Mouse (Mus musculus): ENCODE measurements around the gene Eif2b2. TPM values are rescaled to one million over a fixed set of nuclear protein-coding genes. Genes with fewer than 3 reads are reported as not detected.
A peak's percentile ranks its signal among the peaks of the same experiment; 100 is the strongest.

Eif2b2 gene
- polyA plus RNA-seq, 1 experiment from 2014 or later = 81.9 TPM

GRCm38 (mm10) chr12:85217733-85218310, 1.5 kb upstream of the Eif2b2 start:
- no peak overlapping the region for H3K4me3 ChIP-seq
- H3K27me3 ChIP-seq = no peaks in the 10 kb centered on the region
- H3K9me3 ChIP-seq = no peaks in the 10 kb centered on the region
- no peak overlapping the region for H3K9ac ChIP-seq (replicated peaks)
- peaks cover 24% of the 10 kb centered on the region for H3K4me1 ChIP-seq
- H3K27ac ChIP-seq (replicated peaks) = no peak overlapping the region
- WGBS = 84% methylated on average over 2 of the region's 2 CpGs
- H3K4me2 ChIP-seq (replicated peaks) = no peak overlapping the region
- peaks cover 17% of the 10 kb centered on the region for H3K36me3 ChIP-seq
- ATAC-seq (replicated peaks) = no peak

GRCm38 (mm10) chr12:85219905-85220290, 617 bp downstream of the Eif2b2 start:
- Histone ChIP-seq H3K9ac (replicated peaks) (peak overlapping the region; percentile 67), H3K4me2 (replicated peaks) (peak overlapping the region; percentile 93), H3K27ac (replicated peaks) (peak overlapping the region; percentile 72; the same call in 1 of the 2 replicates), H3K36me3 (peaks cover 37% of the 10 kb centered on the region), H3K27me3 (no peaks in the 10 kb centered on the region), H3K9me3 (no peaks in the 10 kb centered on the region), H3K4me3 (peak overlapping the region; percentile 85), H3K4me1 (peaks cover 24% of the 10 kb centered on the region)
- WGBS = 5% methylated on average over 12 of the region's 12 CpGs
- ATAC-seq (replicated peaks) = no peak; the same call in 1 of the 2 replicates

DNA sequence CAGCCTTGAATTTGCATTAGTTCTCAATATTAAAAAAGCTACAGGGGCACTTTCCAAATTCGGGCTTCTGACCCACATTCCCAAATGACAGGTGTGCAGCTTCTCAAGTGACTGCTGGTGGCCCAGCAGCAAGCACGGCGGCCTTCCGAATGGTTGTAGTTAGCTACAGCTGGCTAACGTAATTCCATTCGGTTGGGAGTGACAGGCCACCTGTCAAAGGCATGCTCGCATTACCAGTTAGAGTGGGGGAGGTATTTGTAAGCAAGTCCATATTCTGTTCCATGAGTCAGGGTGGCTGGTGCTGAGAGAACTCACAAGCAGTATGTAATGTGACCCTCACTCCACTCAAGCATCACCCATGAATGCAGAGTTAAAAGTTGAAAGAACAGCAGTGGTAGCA, 7.9 kb downstream of the Eif2b2 start:
- no peak for ATAC-seq (replicated peaks)
- H3K9ac ChIP-seq (replicated peaks) = no peak overlapping the region
- H3K36me3 ChIP-seq = peaks cover 50% of the 10 kb centered on the region
- no peaks in the 10 kb centered on the region for H3K4me1 ChIP-seq
- H3K4me2 ChIP-seq (replicated peaks) = no peak overlapping the region
- H3K4me3 ChIP-seq = no peak overlapping the region
- H3K27ac ChIP-seq (replicated peaks) = no peak overlapping the region
- H3K27me3 ChIP-seq = no peaks in the 10 kb centered on the region
- H3K9me3 ChIP-seq = no peaks in the 10 kb centered on the region
- WGBS = 77% methylated on average over 7 of the region's 7 CpGs

GRCm38 (mm10) chr12:85227876-85228599, 8.8 kb downstream of the Eif2b2 start:
- H3K9me3 ChIP-seq = no peaks in the 10 kb centered on the region
- WGBS = 56% methylated on average over 15 of the region's 15 CpGs
- no peaks in the 10 kb centered on the region for H3K4me1 ChIP-seq
- peaks cover 42% of the 10 kb centered on the region for H3K36me3 ChIP-seq
- H3K4me3 ChIP-seq = no peak overlapping the region
- H3K27ac ChIP-seq (replicated peaks) = no peak overlapping the region
- no peak for ATAC-seq (replicated peaks)
- H3K27me3 ChIP-seq = no peaks in the 10 kb centered on the region
- no peak overlapping the region for H3K4me2 ChIP-seq (replicated peaks)
- H3K9ac ChIP-seq (replicated peaks) = no peak overlapping the region

DNA sequence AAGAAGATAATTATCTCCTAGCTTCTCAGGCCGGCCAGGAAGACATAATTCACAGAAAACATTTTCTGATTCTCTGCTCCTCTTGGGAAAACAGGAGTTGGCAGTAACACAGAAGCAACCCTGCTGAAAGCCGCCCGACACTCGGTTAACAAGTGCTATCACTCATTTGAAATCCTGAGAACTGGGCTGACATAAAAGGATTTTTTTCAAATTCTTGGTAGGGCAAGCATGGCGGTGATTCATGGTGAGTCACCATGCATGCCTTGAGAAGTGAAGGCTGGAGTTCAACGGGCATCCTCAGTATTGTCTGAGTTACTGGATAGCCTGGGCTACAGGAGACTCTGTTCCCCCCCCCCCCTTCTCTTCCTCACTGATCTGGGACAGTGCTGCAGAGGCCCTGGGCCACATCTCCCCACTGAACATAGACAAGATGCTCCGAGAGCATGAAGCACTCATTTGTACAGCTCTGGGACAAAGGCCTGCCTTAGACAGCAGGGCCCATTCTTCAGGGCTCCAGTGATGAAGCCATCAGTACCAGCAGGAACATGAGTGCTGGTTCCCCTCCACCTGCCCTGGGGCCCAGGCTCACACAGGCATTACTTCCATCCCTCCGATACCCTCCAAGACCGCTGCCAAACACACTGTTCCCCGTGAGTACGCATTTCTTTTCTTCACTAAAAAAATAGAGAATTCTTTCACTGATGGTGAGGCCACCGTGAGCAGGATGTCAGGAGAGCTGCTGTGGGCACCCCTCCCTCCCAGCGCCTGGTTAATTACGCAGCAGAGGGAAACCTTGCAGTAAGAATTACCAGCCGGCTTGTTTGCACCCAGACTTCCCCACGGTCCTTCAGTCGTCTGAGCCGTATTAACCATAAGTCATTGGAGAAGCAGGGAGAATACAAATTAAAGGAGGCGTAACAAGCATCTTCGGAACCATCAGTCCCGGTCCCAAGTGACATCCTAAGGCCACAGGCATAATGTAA, 14.4 kb downstream of the Eif2b2 start:
- Histone ChIP-seq H3K27ac (replicated peaks) (no peak overlapping the region), H3K4me2 (replicated peaks) (no peak overlapping the region), H3K36me3 (peaks cover 5% of the 10 kb centered on the region; the same call in 1 of the 2 replicates), H3K27me3 (no peaks in the 10 kb centered on the region), H3K9ac (replicated peaks) (no peak overlapping the region), H3K4me3 (no peak overlapping the region), H3K4me1 (no peaks in the 10 kb centered on the region), H3K9me3 (no peaks in the 10 kb centered on the region)
- 76% methylated on average over 21 of the region's 21 CpGs for WGBS
- no peak for ATAC-seq (replicated peaks)

DNA sequence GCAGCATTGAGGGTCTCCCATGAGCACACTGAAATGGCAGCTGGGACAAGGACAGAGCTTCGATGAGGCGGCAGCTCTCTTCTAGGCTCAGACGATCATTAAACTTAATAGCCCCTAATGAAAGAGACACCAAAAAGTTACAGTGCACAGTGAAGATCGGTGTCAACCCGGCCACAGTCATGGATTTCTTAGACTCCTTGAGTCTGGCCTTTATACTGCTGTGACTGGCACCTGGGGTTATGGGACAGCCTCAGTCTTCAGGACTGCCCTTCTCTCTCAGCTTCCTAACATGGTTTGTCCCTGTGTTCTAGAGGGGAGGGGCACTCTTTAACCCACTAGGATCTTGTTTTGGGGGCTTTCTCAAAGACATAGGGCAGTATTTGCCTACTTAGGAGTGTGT, 18.3 kb downstream of the Eif2b2 start:
- Histone ChIP-seq H3K4me2 (replicated peaks) (no peak overlapping the region), H3K9ac (replicated peaks) (no peak overlapping the region), H3K36me3 (peaks cover 5% of the 10 kb centered on the region; the same call in 1 of the 2 replicates), H3K27ac (replicated peaks) (no peak overlapping the region), H3K9me3 (no peaks in the 10 kb centered on the region), H3K27me3 (no peaks in the 10 kb centered on the region), H3K4me3 (no peak overlapping the region), H3K4me1 (no peaks in the 10 kb centered on the region)
- no peak for ATAC-seq (replicated peaks)
- WGBS = 89% methylated on average over 5 of the region's 5 CpGs

- 96% methylated on average over 3 of the region's 3 CpGs for WGBS
Observed at GRCm38 (mm10) chr12:85252083-85252482, 32.8 kb downstream of the Eif2b2 start.

GRCm38 (mm10) chr12:85256074-85256751, 36.9 kb downstream of the Eif2b2 start:
- H3K4me3 ChIP-seq = no peak overlapping the region
- no peaks in the 10 kb centered on the region for H3K27me3 ChIP-seq
- H3K27ac ChIP-seq (replicated peaks) = no peak overlapping the region
- no peaks in the 10 kb centered on the region for H3K36me3 ChIP-seq
- no peak for ATAC-seq (replicated peaks)
- H3K9ac ChIP-seq (replicated peaks) = no peak overlapping the region
- 76% methylated on average over 7 of the region's 7 CpGs for WGBS
- no peaks in the 10 kb centered on the region for H3K4me1 ChIP-seq
- no peak overlapping the region for H3K4me2 ChIP-seq (replicated peaks)
- H3K9me3 ChIP-seq = no peaks in the 10 kb centered on the region

More at GRCm38 (mm10) chr12:85252083-85252482, 32.8 kb downstream of the Eif2b2 start:
- H3K27ac ChIP-seq (replicated peaks) = no peak overlapping the region
- no peak overlapping the region for H3K9ac ChIP-seq (replicated peaks)
- H3K27me3 ChIP-seq = no peaks in the 10 kb centered on the region
- ATAC-seq (replicated peaks) = no peak
- no peak overlapping the region for H3K4me3 ChIP-seq
- no peaks in the 10 kb centered on the region for H3K4me1 ChIP-seq
- peaks cover 7% of the 10 kb centered on the region for H3K36me3 ChIP-seq
- H3K9me3 ChIP-seq = no peaks in the 10 kb centered on the region
- no peak overlapping the region for H3K4me2 ChIP-seq (replicated peaks)

DNA sequence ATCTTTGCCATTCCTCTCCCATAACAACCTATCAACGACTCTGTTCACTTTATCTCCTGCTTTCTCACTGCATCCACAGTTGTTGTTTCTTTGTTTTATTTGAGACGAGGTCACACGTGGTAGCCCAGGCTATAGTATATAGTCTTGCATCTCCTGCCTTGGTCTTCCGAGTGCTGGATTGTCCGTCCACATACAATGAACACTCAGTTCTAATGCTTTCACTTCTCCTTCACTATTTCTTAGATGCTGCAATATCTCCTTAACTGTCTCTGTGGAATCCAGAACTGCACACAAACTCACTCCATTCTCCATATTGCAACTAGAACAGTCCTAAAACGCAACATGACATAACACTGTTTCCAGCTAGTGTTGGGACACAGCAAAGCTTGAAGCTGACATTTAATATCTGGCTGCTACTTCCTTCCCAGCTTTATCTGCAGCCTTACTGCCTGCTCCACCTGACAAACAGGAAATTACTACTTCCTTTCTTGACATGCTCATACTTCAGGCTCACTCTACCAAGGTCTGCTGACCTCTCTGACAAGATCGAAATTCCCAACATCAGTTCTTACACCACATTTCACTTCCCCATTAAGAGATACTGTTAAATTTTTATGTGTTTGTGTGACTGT, 37.8 kb downstream of the Eif2b2 start:
- H3K9ac ChIP-seq (replicated peaks) = no peak overlapping the region
- ATAC-seq (replicated peaks) = no peak
- WGBS = 91% methylated on average over 7 of the region's 7 CpGs
- H3K4me1 ChIP-seq = no peaks in the 10 kb centered on the region
- no peak overlapping the region for H3K4me2 ChIP-seq (replicated peaks)
- H3K27me3 ChIP-seq = no peaks in the 10 kb centered on the region
- H3K27ac ChIP-seq (replicated peaks) = no peak overlapping the region
- H3K4me3 ChIP-seq = no peak overlapping the region
- H3K36me3 ChIP-seq = no peaks in the 10 kb centered on the region
- no peaks in the 10 kb centered on the region for H3K9me3 ChIP-seq

- Histone ChIP-seq H3K27me3 (no peaks in the 10 kb centered on the region), H3K27ac (replicated peaks) (no peak overlapping the region), H3K4me2 (replicated peaks) (no peak overlapping the region), H3K36me3 (no peaks in the 10 kb centered on the region), H3K4me3 (no peak overlapping the region), H3K9me3 (no peaks in the 10 kb centered on the region), H3K9ac (replicated peaks) (no peak overlapping the region), H3K4me1 (peaks cover 6% of the 10 kb centered on the region)
- 55% methylated on average over 10 of the region's 10 CpGs for WGBS
- no peak for ATAC-seq (replicated peaks)
Observed at GRCm38 (mm10) chr12:85262489-85262888, 43.2 kb downstream of the Eif2b2 start.

GRCm38 (mm10) chr12:85263190-85263589, 43.9 kb downstream of the Eif2b2 start:
- no peak overlapping the region for H3K9ac ChIP-seq (replicated peaks)
- H3K27ac ChIP-seq (replicated peaks) = no peak overlapping the region
- no peak overlapping the region for H3K4me3 ChIP-seq
- ATAC-seq (replicated peaks) = no peak
- no peaks in the 10 kb centered on the region for H3K27me3 ChIP-seq
- H3K4me1 ChIP-seq = peaks cover 6% of the 10 kb centered on the region
- no peak overlapping the region for H3K4me2 ChIP-seq (replicated peaks)
- 78% methylated on average over 5 of the region's 5 CpGs for WGBS
- no peaks in the 10 kb centered on the region for H3K9me3 ChIP-seq
- no peaks in the 10 kb centered on the region for H3K36me3 ChIP-seq

Measured in forebrain, embryonic 15.5 days (tissue).